Mouse (Mus musculus) forebrain, postnatal 0 days (tissue): ENCODE data around the gene Ppef1. TPM values are rescaled to one million over a fixed set of nuclear protein-coding genes. Genes with fewer than 3 reads are reported as not detected.

Experiments used
- ATAC-seq: fragments of 200-750 bp; cut with Nextera tagmentation; 2 replicates; pipeline ENCODE4 v1.8.0; 2017; ENCODE audit warnings: mild to moderate bottlenecking, moderate library complexity
- DNase-seq: peaks from one replicate; pipeline ENCODE4 v3.0.0-alpha.2; 2015
- H3K27ac ChIP-seq: fragments of 300-500 bp; sonication (generic); 2 replicates; pipeline ENCODE4 v1.5.1; 2014; ENCODE audit warnings: low read depth, mild to moderate bottlenecking, antibody characterized with exemption, low read length, moderate library complexity, mixed read lengths
- H3K27me3 ChIP-seq: fragments of 300-500 bp; sonication (generic); 2 replicates; pipeline ENCODE4 v1.6.1; 2014; ENCODE audit warnings: mild to moderate bottlenecking, low read length, mixed read lengths; ENCODE audit not compliant: insufficient read depth
- H3K36me3 ChIP-seq: fragments of 300-500 bp; sonication (generic); 2 replicates; pipeline ENCODE4 v1.6.1; 2014; ENCODE audit warnings: mild to moderate bottlenecking, moderate library complexity; ENCODE audit not compliant: insufficient read depth
- H3K4me1 ChIP-seq: fragments of 300-500 bp; sonication (generic); 2 replicates; pipeline ENCODE4 v1.6.1; 2014; ENCODE audit warnings: antibody characterized with exemption; ENCODE audit not compliant: insufficient read depth
- H3K4me2 ChIP-seq: fragments of 300-500 bp; sonication (generic); 2 replicates; pipeline ENCODE4 v1.6.1; 2014; ENCODE audit warnings: low read depth, mild to moderate bottlenecking, moderate library complexity
- H3K4me3 ChIP-seq: fragments of 300-500 bp; sonication (generic); 2 replicates; pipeline ENCODE4 v1.5.1; 2014; ENCODE audit warnings: low read depth, low read length, mixed read lengths
- H3K9ac ChIP-seq: fragments of 300-500 bp; sonication (generic); 2 replicates; pipeline ENCODE4 v1.6.1; 2014; ENCODE audit warnings: mild to moderate bottlenecking
- H3K9me3 ChIP-seq: fragments of 300-500 bp; sonication (generic); 2 replicates; pipeline ENCODE4 v1.6.1; 2016; ENCODE audit warnings: low read length
- CTCF ChIP-seq: sonication (generic); IDR thresholded peaks from 2 replicates; pipeline ENCODE4 v1.5.1; 2016; ENCODE audit warnings: antibody characterized with exemption, control low read depth, low read depth
- WGBS: fragments of 180-500 bp; shearing (Covaris S2); extraction: QIAGEN DNeasy Blood & Tissue Kit; methylation state at CpG from one replicate; pipeline ENCODE4 v1.1.7; 2014; 5-methylcytosine and 5-hydroxymethylcytosine counted together
- polyA plus RNA-seq: library from polyadenylated mRNA; unstranded; fragments of >200 nt; fragmentation: Nextera tagmentation; extraction: Ambion mirVana; gene quantifications from 2 replicates; pipeline ENCODE4 v1.2.1, GENCODE M21; 2015
- total RNA-seq: library from RNA; depleted of rRNA; stranded (reverse); fragments of >200 nt; gene quantifications from 2 replicates; pipeline ENCODE4 v1.2.3, GENCODE M21; 2014; rRNA removed

Ppef1 gene
- total and polyA plus RNA-seq, 2 experiments from 2014 or later, result 0.47 to 0.90 TPM

GRCm38 (mm10) chrX:160583589-160583988 lies 152.0 kb downstream of the Ppef1 start:
- DNase-seq (peak; percentile 70), ATAC-seq (peak; percentile 79)
- TF ChIP-seq CTCF, result peak; percentile 60

More at GRCm38 (mm10) chrX:160583589-160583988, 152.0 kb downstream of the Ppef1 start:
- no peak overlapping the region for H3K27ac ChIP-seq
- H3K9ac ChIP-seq, result no peak overlapping the region
- H3K4me1 ChIP-seq, result no peaks in the 10 kb centered on the region
- H3K4me2 ChIP-seq, result no peak overlapping the region
- H3K36me3 ChIP-seq, result no peaks in the 10 kb centered on the region
- H3K27me3 ChIP-seq, result no peaks in the 10 kb centered on the region
- H3K9me3 ChIP-seq, result no peaks in the 10 kb centered on the region
- 45% methylated on average over 5 of the region's 5 CpGs for WGBS
- H3K4me3 ChIP-seq, result no peak overlapping the region

Other genes starting within 250 kb of the Ppef1 start
- 15.3 and 22.8 TPM in 2 replicates for gene Phka2, start 233.6 kb downstream of the Ppef1 start, total RNA-seq
- gene Phka2, start 233.6 kb downstream of the Ppef1 start, polyA plus RNA-seq, result 3.4 and 6.0 TPM in 2 replicates
- not detected in 2 replicates for gene Rs1, start 32.2 kb upstream of the Ppef1 start, total RNA-seq
- gene Rs1, start 32.2 kb upstream of the Ppef1 start, polyA plus RNA-seq, result 0.02 TPM in 1 of 2 replicates, not detected in the other
- 0.23 and 0.67 TPM in 2 replicates for gene Gja6, start 171.3 kb upstream of the Ppef1 start, total RNA-seq
- 0.07 and 0.11 TPM in 2 replicates for gene Gja6, start 171.3 kb upstream of the Ppef1 start, polyA plus RNA-seq